48 mouse cellular contexts compared by ENCODE assay signal in the genomic region with DNA sequence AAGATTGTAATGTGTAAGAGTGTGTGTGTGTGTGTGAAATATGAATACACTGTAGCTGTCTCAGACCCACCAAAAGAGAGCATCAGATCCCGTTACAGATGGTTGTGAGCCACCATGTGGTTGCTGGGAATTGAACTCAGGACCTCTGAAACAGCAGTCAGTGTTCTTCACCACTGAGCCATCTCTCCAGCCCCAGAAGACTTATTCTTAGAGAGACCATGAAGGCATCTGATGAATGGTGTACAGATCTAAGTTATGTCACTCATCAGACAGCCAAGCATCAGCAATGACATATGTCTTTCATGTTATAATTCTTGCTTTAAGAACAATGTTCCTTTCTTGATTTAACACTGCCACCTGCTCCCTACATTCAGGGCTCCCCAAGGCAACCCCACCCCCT. TPM values are rescaled to one million over a fixed set of nuclear protein-coding genes. Genes with fewer than 3 reads are reported as not detected.
"Had no signal": no experiment of that assay in that cellular context is flagged by ENCODE, and none has a peak within 500 bp of the region (broad histone marks: within the 10 kb centered on the region; RNA-seq: fewer than 3 reads in every experiment).

No protein-coding gene starts in this region.

- DNase-seq: heart, postnatal 10 days; heart, postnatal 14 days; heart, postnatal 36 days; heart, postnatal 4 days; kidney, adult 11 months; kidney, adult 18-20 months; kidney, adult 2 months; kidney, adult 8-10 months; kidney, adult 9 months; kidney, postnatal 10 days; kidney, postnatal 14 days; kidney, postnatal 25 days; kidney, postnatal 36 days; kidney, postnatal 4 days; layer of hippocampus, adult 9-11 months; layer of hippocampus, postnatal 36 days had no signal

- H3K9ac ChIP-seq: heart, embryonic 12.5 days; heart, embryonic 13.5 days; heart, embryonic 15.5 days; hindbrain, embryonic 12.5 days; hindbrain, embryonic 13.5 days; hindbrain, embryonic 14.5 days; hindbrain, embryonic 15.5 days; intestine, embryonic 15.5 days; kidney, embryonic 15.5 days had no signal

- H3K4me2 ChIP-seq: heart, embryonic 11.5 days; heart, embryonic 12.5 days; heart, embryonic 13.5 days; heart, embryonic 15.5 days; hindbrain, embryonic 12.5 days; hindbrain, embryonic 13.5 days; hindbrain, embryonic 14.5 days; hindbrain, embryonic 15.5 days; intestine, embryonic 15.5 days; kidney, embryonic 15.5 days had no signal

- H3K36me3 ChIP-seq: heart, embryonic 10.5 days; heart, embryonic 12.5 days; heart, embryonic 13.5 days; heart, embryonic 15.5 days; hindbrain, embryonic 10.5 days; hindbrain, embryonic 12.5 days; hindbrain, embryonic 13.5 days; hindbrain, embryonic 15.5 days; intestine, embryonic 15.5 days; kidney, embryonic 15.5 days had no signal

- H3K27ac ChIP-seq: heart, embryonic 10.5 days; heart, embryonic 13.5 days; heart, embryonic 15.5 days; hindbrain, embryonic 10.5 days; hindbrain, embryonic 12.5 days; hindbrain, embryonic 13.5 days; hindbrain, embryonic 14.5 days; hindbrain, embryonic 15.5 days; hindbrain, postnatal 0 days; intestine, embryonic 15.5 days; kidney, embryonic 15.5 days; kidney, postnatal 0 days; layer of hippocampus, adult 2 months; left cerebral cortex, adult 2 months had no signal

- H3K4me3 ChIP-seq: heart, embryonic 10.5 days; heart, embryonic 12.5 days; heart, embryonic 13.5 days; heart, embryonic 15.5 days; hindbrain, embryonic 10.5 days; hindbrain, embryonic 12.5 days; hindbrain, embryonic 13.5 days; hindbrain, embryonic 15.5 days; intestine, embryonic 15.5 days; kidney, embryonic 15.5 days; layer of hippocampus, adult 2 months; left cerebral cortex, adult 2 months had no signal

- H3K9me3 ChIP-seq: heart, embryonic 10.5 days; heart, embryonic 12.5 days; heart, embryonic 13.5 days; heart, embryonic 15.5 days; hindbrain, embryonic 10.5 days; hindbrain, embryonic 12.5 days; hindbrain, embryonic 13.5 days; hindbrain, embryonic 15.5 days; intestine, embryonic 15.5 days; kidney, embryonic 15.5 days had no signal

- H3K4me1 ChIP-seq: intestine, embryonic 15.5 days had no signal

- H3K27me3 ChIP-seq: heart, embryonic 12.5 days; heart, embryonic 13.5 days; heart, embryonic 15.5 days; hindbrain, embryonic 12.5 days; hindbrain, embryonic 13.5 days; hindbrain, embryonic 15.5 days; intestine, embryonic 15.5 days; kidney, embryonic 15.5 days had no signal

RNA-seq across cellular contexts. Expression of gene Txndc2, which starts 2.8 kb away (rescaled TPM):
- total RNA-seq: heart, postnatal 25 days; heart, postnatal 36 days; hematopoietic stem cell, adult 5-6 weeks; hindbrain, postnatal 0 days; layer of hippocampus, adult 18-20 months; layer of hippocampus, adult 2 months; layer of hippocampus, adult 8-10 months; layer of hippocampus, postnatal 25 days; layer of hippocampus, postnatal 36 days; left cerebral cortex, adult 18-20 months had no signal
- polyA plus RNA-seq: heart, embryonic 10.5 days; heart, embryonic 11.5 days; heart, embryonic 12.5 days; heart, embryonic 13.5 days; heart, embryonic 14.5 days; heart, embryonic 15.5 days; heart, embryonic 16.5 days; hindbrain, embryonic 11.5 days; hindbrain, embryonic 16.5 days; inflammation-experienced regulatory T-cells, adult 6 months; intestine, embryonic 14.5 days; intestine, embryonic 15.5 days; intestine, embryonic 16.5 days; intestine, postnatal 0 days; kidney, embryonic 14.5 days; kidney, embryonic 15.5 days; kidney, postnatal 0 days; large intestine, adult 2 months had no signal
